Mouse (Mus musculus) midbrain, embryonic 13.5 days (tissue): ENCODE results near the gene Ensa. TPM values are rescaled to one million over a fixed set of nuclear protein-coding genes. Genes with fewer than 3 reads are reported as not detected.
"Not testable (repeated sequence)": the region's sequence is repeated elsewhere in the genome, so short reads cannot be mapped to it uniquely, and the experiment has no call there.

Experiments used
- ATAC-seq: fragments of 200-750 bp; cut with Nextera tagmentation; 2 replicates; pipeline ENCODE4 v1.8.0; 2017; ENCODE audit warnings: mild to moderate bottlenecking, moderate TSS enrichment, moderate library complexity
- H3K27ac ChIP-seq: fragments of 300-500 bp; sonication (generic); 2 replicates; pipeline ENCODE4 v1.5.1; 2015; ENCODE audit warnings: inconsistent platforms, mild to moderate bottlenecking, moderate library complexity
- H3K27me3 ChIP-seq: fragments of 300-500 bp; sonication (generic); 2 replicates; pipeline ENCODE4 v1.6.1; 2015; ENCODE audit warnings: mild to moderate bottlenecking, inconsistent platforms
- H3K36me3 ChIP-seq: fragments of 300-500 bp; sonication (generic); 2 replicates; pipeline ENCODE4 v1.6.1; 2015; ENCODE audit warnings: mild to moderate bottlenecking, inconsistent platforms
- H3K4me1 ChIP-seq: fragments of 300-500 bp; sonication (generic); replicated peaks from 2 replicates; pipeline ENCODE4 v1.6.1; 2015; ENCODE audit warnings: inconsistent platforms
- H3K4me2 ChIP-seq: fragments of 300-500 bp; sonication (generic); replicated peaks from 2 replicates; pipeline ENCODE4 v1.6.1; 2015; ENCODE audit warnings: moderate library complexity, mild to moderate bottlenecking, inconsistent platforms
- H3K4me3 ChIP-seq: fragments of 300-500 bp; sonication (generic); replicated peaks from 2 replicates; pipeline ENCODE4 v1.5.1; 2015; ENCODE audit warnings: mild to moderate bottlenecking, inconsistent platforms
- H3K9ac ChIP-seq: fragments of 300-500 bp; sonication (generic); replicated peaks from 2 replicates; pipeline ENCODE4 v1.6.1; 2015; ENCODE audit warnings: mild to moderate bottlenecking, inconsistent platforms
- H3K9me3 ChIP-seq: fragments of 300-500 bp; sonication (generic); 2 replicates; pipeline ENCODE4 v1.6.1; 2016; ENCODE audit warnings: mild to moderate bottlenecking, inconsistent platforms
- WGBS: fragments of 180-500 bp; shearing (Covaris S2); methylation state at CpG from one replicate; pipeline ENCODE4 v1.1.7; 2015; 5-methylcytosine and 5-hydroxymethylcytosine counted together
- polyA plus RNA-seq: library from polyadenylated mRNA; unstranded; fragments of >200 nt; fragmentation: Nextera tagmentation; extraction: Ambion mirVana; gene quantifications from 2 replicates; pipeline ENCODE4 v1.2.1, GENCODE M21; 2015

Ensa gene
- polyA plus RNA-seq, result 116 TPM in 2 replicates

DNA sequence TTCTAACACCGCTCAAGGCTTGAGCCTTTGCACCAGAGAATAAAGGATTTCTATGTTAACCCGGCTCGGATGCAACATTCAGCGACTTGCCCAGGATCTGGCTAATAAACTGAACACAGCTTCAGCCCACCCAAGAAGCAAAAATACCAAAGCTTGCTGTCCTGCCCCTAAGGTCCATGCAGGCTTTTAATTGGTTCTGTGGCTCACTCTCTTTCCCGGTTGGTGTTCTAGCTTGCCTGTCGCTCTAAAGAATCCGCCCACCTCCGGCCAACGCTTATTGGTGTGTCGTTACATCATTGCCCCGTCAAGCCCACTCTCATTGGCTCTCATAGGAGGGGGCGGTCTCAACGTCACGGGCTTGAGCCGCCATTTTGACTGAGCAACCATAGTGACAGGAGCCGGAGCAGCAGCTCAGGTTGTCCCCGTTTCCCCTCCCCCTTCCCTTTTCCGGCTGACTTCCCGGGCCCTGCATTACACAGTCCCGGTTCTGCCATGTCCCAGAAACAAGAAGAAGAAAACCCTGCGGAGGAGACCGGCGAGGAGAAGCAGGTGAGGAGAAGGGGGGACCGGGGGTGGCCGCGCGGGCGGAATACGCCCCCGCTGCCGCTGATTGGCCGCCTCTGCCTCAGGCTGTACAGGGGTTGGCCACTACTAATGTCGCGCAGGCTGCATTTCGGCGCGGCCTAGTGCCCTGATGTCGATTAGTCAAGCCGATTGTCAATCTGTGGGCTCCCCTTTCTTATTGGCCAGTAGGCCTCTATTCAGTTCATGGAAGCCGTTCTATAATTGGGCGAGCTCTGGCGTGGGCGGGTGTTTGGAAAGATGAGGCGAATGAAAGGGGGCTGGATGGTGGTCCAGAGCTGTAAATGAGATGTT lies at the start of gene Ensa:
Ensa (plus strand) TSS at position 366 of the 876 bp plus-strand sequence.
- peak within 1 kb of the TSS; percentile 87 for H3K27ac ChIP-seq
- H3K4me1 ChIP-seq, result peaks cover 29% of the 10 kb centered on the region
- H3K9me3 ChIP-seq, result no peaks in the 10 kb centered on the region
- peak; percentile 99 for ATAC-seq
- H3K4me3 ChIP-seq, result peak within 1 kb of the TSS; percentile 61
- H3K36me3 ChIP-seq, result peaks cover 42% of the 10 kb centered on the region
- H3K27me3 ChIP-seq, result no peaks in the 10 kb centered on the region
- H3K9ac ChIP-seq, result peak within 1 kb of the TSS; percentile 66
- peak within 1 kb of the TSS; percentile 74 for H3K4me2 ChIP-seq
- under 1% methylated on average over 44 of the region's 44 CpGs for WGBS

GRCm38 (mm10) chr3:95587754-95588603 lies 36.8 kb upstream of the Ensa start:
- no peak for ATAC-seq
- 53% methylated on average over 8 of the region's 8 CpGs for WGBS

DNA sequence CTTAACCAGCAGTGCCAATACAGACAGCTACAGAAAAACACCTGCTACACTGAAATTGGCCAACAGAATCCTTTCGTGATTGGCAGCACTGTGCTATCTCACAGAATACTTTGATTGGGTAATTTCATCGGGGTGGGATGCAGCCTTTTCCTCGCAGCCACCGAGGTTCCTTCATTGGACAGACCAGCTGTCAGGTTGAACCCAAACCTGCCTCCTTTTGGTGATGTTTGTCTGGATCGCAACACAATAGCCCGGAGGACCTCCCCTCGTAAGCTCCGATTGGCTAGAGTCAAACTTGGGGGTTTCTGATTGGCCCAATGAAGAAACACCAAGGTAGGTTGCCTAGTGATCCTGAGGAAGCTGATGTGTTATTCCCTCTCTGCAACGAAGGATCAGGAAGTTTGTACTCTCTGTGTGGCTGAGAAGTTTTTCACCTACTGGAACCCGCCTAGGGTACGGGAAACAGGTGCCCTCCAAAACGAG lies 36.1 kb upstream of the Ensa start, which contains the start of gene Golph3l:
Golph3l (plus strand) TSS at position 331 of the 483 bp plus-strand sequence.
- peaks cover 15% of the 10 kb centered on the region for H3K4me1 ChIP-seq
- H3K4me2 ChIP-seq, result peak within 1 kb of the TSS; percentile 71
- ATAC-seq, result peak; percentile 100
- peaks cover 11% of the 10 kb centered on the region for H3K36me3 ChIP-seq
- no peaks in the 10 kb centered on the region for H3K9me3 ChIP-seq
- H3K27ac ChIP-seq, result peak within 1 kb of the TSS; percentile 64
- peak within 1 kb of the TSS; percentile 85 for H3K4me3 ChIP-seq
- H3K9ac ChIP-seq, result peak within 1 kb of the TSS; percentile 77
- WGBS, result 0% methylated on average over 12 of the region's 12 CpGs
- no peaks in the 10 kb centered on the region for H3K27me3 ChIP-seq

More at GRCm38 (mm10) chr3:95587754-95588603, 36.8 kb upstream of the Ensa start:
- H3K36me3 ChIP-seq, result peaks cover 9% of the 10 kb centered on the region
- no peak overlapping the region for H3K9ac ChIP-seq
- H3K9me3 ChIP-seq, result no peaks in the 10 kb centered on the region
- H3K4me3 ChIP-seq, result peak overlapping the region; percentile 85
- peak overlapping the region; percentile 59; the same call in 1 of the 2 replicates for H3K27ac ChIP-seq
- peak overlapping the region; percentile 58 for H3K4me2 ChIP-seq
- H3K27me3 ChIP-seq, result no peaks in the 10 kb centered on the region
- peaks cover 15% of the 10 kb centered on the region for H3K4me1 ChIP-seq

DNA sequence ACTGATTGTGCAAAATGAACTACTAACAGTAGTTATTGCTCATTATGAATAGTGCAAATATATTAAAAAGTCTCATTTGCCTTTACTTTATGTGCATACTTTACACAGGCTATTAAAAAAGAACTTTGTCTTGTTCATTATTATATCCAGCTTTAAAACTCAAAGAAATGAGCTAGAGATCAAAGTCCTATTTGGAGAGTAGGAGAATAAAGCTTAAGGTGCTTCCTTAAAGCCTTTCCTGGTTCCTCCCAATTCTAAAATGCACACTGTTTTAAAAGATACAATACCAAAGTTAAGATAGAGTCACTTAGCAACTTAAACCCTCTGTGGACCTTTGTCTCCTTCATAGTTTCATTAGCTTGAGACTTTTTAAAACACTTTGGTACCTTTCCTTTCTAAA lies 26.1 kb upstream of the Ensa start:
- H3K27ac ChIP-seq, result no peak overlapping the region

GRCm38 (mm10) chr3:95601287-95601686 lies 23.5 kb upstream of the Ensa start:
- Histone ChIP-seq H3K4me2 (no peak overlapping the region), H3K36me3 (peaks cover 26% of the 10 kb centered on the region), H3K9ac (no peak overlapping the region), H3K27me3 (no peaks in the 10 kb centered on the region), H3K27ac (no peak overlapping the region), H3K4me1 (no peaks in the 10 kb centered on the region), H3K4me3 (no peak overlapping the region), H3K9me3 (no peaks in the 10 kb centered on the region)
- WGBS, result 95% methylated on average over 3 of the region's 3 CpGs
- no peak for ATAC-seq

More for the DNA sequence above, 26.1 kb upstream of the Ensa start:
- H3K4me1 ChIP-seq, result no peaks in the 10 kb centered on the region
- no peak overlapping the region for H3K4me2 ChIP-seq
- H3K36me3 ChIP-seq, result peaks cover 33% of the 10 kb centered on the region
- H3K4me3 ChIP-seq, result no peak overlapping the region
- H3K27me3 ChIP-seq, result no peaks in the 10 kb centered on the region
- ATAC-seq, result no peak
- no peak overlapping the region for H3K9ac ChIP-seq
- no peaks in the 10 kb centered on the region for H3K9me3 ChIP-seq

- WGBS, result 84% methylated on average over 3 of the region's 3 CpGs
- H3K36me3 ChIP-seq, result peaks cover 49% of the 10 kb centered on the region
- H3K27me3 ChIP-seq, result no peaks in the 10 kb centered on the region
- no peak overlapping the region for H3K4me2 ChIP-seq
- H3K9ac ChIP-seq, result no peak overlapping the region
- no peak for ATAC-seq
- no peak overlapping the region for H3K27ac ChIP-seq
- H3K4me1 ChIP-seq, result no peaks in the 10 kb centered on the region
- H3K4me3 ChIP-seq, result no peak overlapping the region
- no peaks in the 10 kb centered on the region for H3K9me3 ChIP-seq
Measured at GRCm38 (mm10) chr3:95606096-95606495, 18.7 kb upstream of the Ensa start.

GRCm38 (mm10) chr3:95609195-95609594 lies 15.6 kb upstream of the Ensa start:
- Histone ChIP-seq H3K9ac (no peak overlapping the region), H3K4me1 (no peaks in the 10 kb centered on the region), H3K36me3 (peaks cover 56% of the 10 kb centered on the region), H3K4me3 (no peak overlapping the region), H3K27me3 (no peaks in the 10 kb centered on the region), H3K9me3 (no peaks in the 10 kb centered on the region), H3K4me2 (no peak overlapping the region), H3K27ac (no peak overlapping the region)
- 80% methylated on average over 3 of the region's 3 CpGs for whole genome bisulfite sequencing
- no peak for ATAC-seq

GRCm38 (mm10) chr3:95613996-95614395 lies 10.8 kb upstream of the Ensa start:
- no peak overlapping the region for H3K4me3 ChIP-seq
- no peak overlapping the region for H3K9ac ChIP-seq
- no peaks in the 10 kb centered on the region for H3K27me3 ChIP-seq
- no peak overlapping the region for H3K4me2 ChIP-seq
- H3K9me3 ChIP-seq, result no peaks in the 10 kb centered on the region
- ATAC-seq, result no peak
- H3K36me3 ChIP-seq, result peaks cover 56% of the 10 kb centered on the region
- no peak overlapping the region for H3K27ac ChIP-seq
- WGBS, result 100% methylated on average over 1 of the region's 1 CpGs
- H3K4me1 ChIP-seq, result no peaks in the 10 kb centered on the region

GRCm38 (mm10) chr3:95618511-95618910 lies 6.3 kb upstream of the Ensa start:
- Histone ChIP-seq H3K27me3 (no peaks in the 10 kb centered on the region), H3K4me2 (no peak overlapping the region), H3K9ac (no peak overlapping the region), H3K4me3 (no peak overlapping the region), H3K36me3 (peaks cover 51% of the 10 kb centered on the region), H3K4me1 (0 out of 2 replicates have a peak, but pooled peaks cover under 1% of the 10 kb centered on the region), H3K9me3 (no peaks in the 10 kb centered on the region), H3K27ac (no peak overlapping the region)
- no peak for ATAC-seq
- WGBS, result 97% methylated on average over 1 of the region's 1 CpGs

DNA sequence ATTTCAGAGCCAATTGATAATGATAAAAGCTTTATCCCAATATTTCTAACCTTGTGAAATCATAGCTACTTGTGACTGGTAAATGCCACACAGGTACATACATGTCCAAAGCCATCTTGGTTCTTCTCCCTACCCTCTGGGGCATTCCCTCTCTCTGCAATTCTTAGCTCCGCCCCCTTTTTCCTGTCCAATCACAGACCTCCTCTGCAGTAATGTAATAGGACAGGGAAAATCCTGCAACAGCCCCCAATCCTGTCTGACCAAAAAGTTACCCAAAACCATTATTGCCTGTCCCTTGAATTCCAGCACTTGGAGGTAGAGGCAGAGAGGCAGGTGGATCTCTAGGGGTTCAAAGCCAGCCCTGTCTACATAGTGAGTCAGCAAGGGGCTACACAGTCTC lies 3.6 kb upstream of the Ensa start:
- no peaks in the 10 kb centered on the region for H3K27me3 ChIP-seq
- WGBS, result 83% methylated on average over 1 of the region's 1 CpGs
- H3K9me3 ChIP-seq, result no peaks in the 10 kb centered on the region
- no peak overlapping the region for H3K4me2 ChIP-seq
- H3K9ac ChIP-seq, result no peak overlapping the region
- H3K4me1 ChIP-seq, result peaks cover 10% of the 10 kb centered on the region
- H3K4me3 ChIP-seq, result no peak overlapping the region
- no peak for ATAC-seq
- H3K27ac ChIP-seq, result no peak overlapping the region
- H3K36me3 ChIP-seq, result peaks cover 38% of the 10 kb centered on the region

DNA sequence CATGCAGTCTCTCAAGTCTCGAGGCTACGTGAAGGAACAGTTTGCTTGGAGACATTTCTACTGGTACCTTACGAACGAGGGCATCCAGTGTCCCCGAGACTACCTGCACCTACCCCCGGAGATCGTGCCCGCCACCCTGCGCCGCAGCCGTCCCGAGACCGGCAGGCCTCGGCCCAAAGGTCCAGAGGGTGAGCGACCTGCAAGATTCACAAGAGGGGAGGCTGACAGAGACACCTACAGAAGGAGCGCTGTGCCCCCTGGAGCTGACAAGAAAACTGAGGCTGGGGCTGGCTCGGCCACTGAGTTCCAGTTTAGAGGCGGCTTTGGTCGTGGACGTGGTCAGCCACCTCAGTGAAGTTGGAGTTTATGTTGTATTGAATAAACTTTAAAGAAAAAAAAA lies 2.4 kb upstream of the Ensa start:
- not testable (repeated sequence) for H3K4me3 ChIP-seq, H3K27me3 ChIP-seq, ATAC-seq, H3K4me2 ChIP-seq, H3K27ac ChIP-seq, H3K9ac ChIP-seq, H3K9me3 ChIP-seq
- WGBS, result 95% methylated on average over 20 of the region's 20 CpGs
- H3K4me1 ChIP-seq, result peaks cover 22% of the 10 kb centered on the region
- peaks cover 36% of the 10 kb centered on the region for H3K36me3 ChIP-seq

- H3K36me3 ChIP-seq, result peaks cover 38% of the 10 kb centered on the region
- no peak overlapping the region for H3K4me2 ChIP-seq
- H3K9ac ChIP-seq, result no peak overlapping the region
- no peak overlapping the region for H3K27ac ChIP-seq
- H3K27me3 ChIP-seq, result no peaks in the 10 kb centered on the region
- no peak for ATAC-seq
- H3K9me3 ChIP-seq, result no peaks in the 10 kb centered on the region
- H3K4me1 ChIP-seq, result peaks cover 29% of the 10 kb centered on the region
- WGBS, result 60% methylated on average over 2 of the region's 2 CpGs
- no peak overlapping the region for H3K4me3 ChIP-seq
Measured at GRCm38 (mm10) chr3:95623551-95623950, 1.2 kb upstream of the Ensa start.
